Mouse (Mus musculus) limb, embryonic 14.5 days (tissue): Measurements from ENCODE around the gene Fermt2. TPM values are rescaled to one million over a fixed set of nuclear protein-coding genes. Genes with fewer than 3 reads are reported as not detected.
A peak's percentile ranks its signal among the peaks of the same experiment; 100 is the strongest.

Experiments used
- ATAC-seq: fragments of 200-750 bp; cut with Nextera tagmentation; 2 replicates; pipeline ENCODE4 v1.8.0; 2017; ENCODE audit warnings: low read depth, moderate number of reproducible peaks, moderate TSS enrichment; ENCODE audit not compliant: low FRiP score
- DNase-seq: peaks from one replicate; pipeline ENCODE4 v3.0.0-alpha.2; 2015; ENCODE audit warnings: low spot score
- H3K27ac ChIP-seq: fragments of 300-500 bp; sonication (generic); replicated peaks from 2 replicates; pipeline ENCODE4 v1.5.1; 2014; ENCODE audit warnings: low read depth, mild to moderate bottlenecking, low read length, moderate library complexity, mixed read lengths
- H3K27me3 ChIP-seq: fragments of 300-500 bp; sonication (generic); 2 replicates; pipeline ENCODE4 v1.6.1; 2014; ENCODE audit warnings: low read length, mixed read lengths; ENCODE audit not compliant: control insufficient read depth, insufficient read depth
- H3K36me3 ChIP-seq: fragments of 300-500 bp; sonication (generic); 2 replicates; pipeline ENCODE4 v1.6.1; 2014; ENCODE audit warnings: mild to moderate bottlenecking, low read length, moderate library complexity, mixed read lengths; ENCODE audit not compliant: control insufficient read depth, insufficient read depth
- H3K4me1 ChIP-seq: fragments of 300-500 bp; sonication (generic); 2 replicates; pipeline ENCODE4 v1.6.1; 2014; ENCODE audit warnings: antibody characterized with exemption, low read length, mixed read lengths; ENCODE audit not compliant: control insufficient read depth, insufficient read depth
- H3K4me2 ChIP-seq: fragments of 300-500 bp; sonication (generic); replicated peaks from 2 replicates; pipeline ENCODE4 v1.6.1; 2014; ENCODE audit warnings: low read depth, mild to moderate bottlenecking, low read length, moderate library complexity; ENCODE audit not compliant: severe bottlenecking
- H3K4me3 ChIP-seq: fragments of 300-500 bp; sonication (generic); replicated peaks from 2 replicates; pipeline ENCODE4 v1.5.1; 2014; ENCODE audit warnings: low read length
- H3K9ac ChIP-seq: fragments of 300-500 bp; sonication (generic); 2 replicates; pipeline ENCODE4 v1.6.1; 2014; ENCODE audit warnings: mild to moderate bottlenecking, low read depth, low read length, moderate library complexity; ENCODE audit not compliant: severe bottlenecking
- H3K9me3 ChIP-seq: fragments of 300-500 bp; sonication (generic); 2 replicates; pipeline ENCODE4 v1.6.1; 2016; ENCODE audit warnings: low read length; ENCODE audit not compliant: control insufficient read depth
- POLR2A ChIP-seq: fragments of 200-500 bp; IDR thresholded peaks from 2 replicates; pipeline ENCODE4 v1.8.0; 2012; ENCODE audit warnings: inconsistent platforms, mild to moderate bottlenecking, moderate library complexity, borderline replicate concordance; ENCODE audit not compliant: insufficient read depth, insufficient read length; ENCODE audit errors: extremely low read depth
- WGBS: fragments of 180-500 bp; shearing (Covaris S2); extraction: QIAGEN DNeasy Blood & Tissue Kit; methylation state at CpG from one replicate; pipeline ENCODE4 v1.1.7; 2014; 5-methylcytosine and 5-hydroxymethylcytosine counted together
- polyA plus RNA-seq, 2 experiments: library from polyadenylated mRNA; depleted of rRNA in 1 of 2; stranded (reverse) in 1 of 2; unstranded in 1 of 2; fragments of >200 nt; fragmentation: Nextera tagmentation in 1 of 2; extraction: Ambion mirVana in 1 of 2; gene quantifications; 2 replicates each; pipeline versions ENCODE4 v1.2.1 to v1.2.3; 2012 to 2014

The Fermt2 gene
- polyA plus RNA-seq, 2 experiments = 91.7 to 128 TPM

- H3K9me3 ChIP-seq = 0 out of 2 replicates have a peak, but pooled peaks cover 6% of the 10 kb centered on the region
- H3K9ac ChIP-seq = no peak overlapping the region
- no peak overlapping the region for H3K4me2 ChIP-seq
- no peak overlapping the region for H3K4me3 ChIP-seq
- no peaks in the 10 kb centered on the region for H3K4me1 ChIP-seq
- peak; percentile 89 for DNase-seq
- ATAC-seq = no peak
- H3K27ac ChIP-seq = no peak overlapping the region
- TF ChIP-seq POLR2A = no peak
- 12% methylated on average over 5 of the region's 5 CpGs for WGBS
- H3K36me3 ChIP-seq = no peaks in the 10 kb centered on the region
- H3K27me3 ChIP-seq = no peaks in the 10 kb centered on the region
Observed at GRCm38 (mm10) chr14:45423220-45423619, 106.7 kb downstream of the Fermt2 start.

GRCm38 (mm10) chr14:45422371-45422770 lies 107.5 kb downstream of the Fermt2 start:
- no peaks in the 10 kb centered on the region for H3K27me3 ChIP-seq
- no peak overlapping the region for H3K27ac ChIP-seq
- 0 out of 2 replicates have a peak, but pooled peaks cover 6% of the 10 kb centered on the region for H3K9me3 ChIP-seq
- H3K9ac ChIP-seq = no peak overlapping the region
- H3K4me3 ChIP-seq = no peak overlapping the region
- 69% methylated on average over 4 of the region's 4 CpGs for WGBS
- no peak overlapping the region for H3K4me2 ChIP-seq
- TF ChIP-seq POLR2A = no peak
- no peak for ATAC-seq
- no peaks in the 10 kb centered on the region for H3K36me3 ChIP-seq
- DNase-seq = no peak
- H3K4me1 ChIP-seq = no peaks in the 10 kb centered on the region

GRCm38 (mm10) chr14:45419323-45419722 lies 110.6 kb downstream of the Fermt2 start:
- DNase-seq (no peak), ATAC-seq (no peak)
- Histone ChIP-seq H3K4me2 (no peak overlapping the region), H3K27ac (no peak overlapping the region), H3K9me3 (no peaks in the 10 kb centered on the region), H3K36me3 (no peaks in the 10 kb centered on the region), H3K4me3 (no peak overlapping the region), H3K9ac (no peak overlapping the region), H3K27me3 (no peaks in the 10 kb centered on the region), H3K4me1 (no peaks in the 10 kb centered on the region)
- 81% methylated on average over 4 of the region's 4 CpGs for WGBS
- no peak for TF ChIP-seq POLR2A

- Histone ChIP-seq H3K4me2 (no peak overlapping the region), H3K27me3 (no peaks in the 10 kb centered on the region), H3K27ac (no peak overlapping the region), H3K9ac (no peak overlapping the region), H3K4me3 (no peak overlapping the region), H3K36me3 (no peaks in the 10 kb centered on the region), H3K9me3 (no peaks in the 10 kb centered on the region), H3K4me1 (no peaks in the 10 kb centered on the region)
- DNase-seq (no peak), ATAC-seq (no peak)
- 73% methylated on average over 3 of the region's 3 CpGs for WGBS
- TF ChIP-seq POLR2A = no peak
Observed at GRCm38 (mm10) chr14:45418553-45418952, 111.4 kb downstream of the Fermt2 start.

- Histone ChIP-seq H3K4me1 (no peaks in the 10 kb centered on the region), H3K27me3 (no peaks in the 10 kb centered on the region), H3K36me3 (no peaks in the 10 kb centered on the region), H3K9ac (no peak overlapping the region), H3K27ac (no peak overlapping the region), H3K4me2 (no peak overlapping the region), H3K4me3 (no peak overlapping the region), H3K9me3 (no peaks in the 10 kb centered on the region)
- ATAC-seq (no peak), DNase-seq (no peak)
- 90% methylated on average over 4 of the region's 4 CpGs for WGBS
- TF ChIP-seq POLR2A = no peak
Observed at GRCm38 (mm10) chr14:45416265-45416664, 113.7 kb downstream of the Fermt2 start.

Other genes with a start within 250 kb of the Fermt2 start
- 21.6 and 24.5 TPM in 2 replicates for gene Ero1l, start 211.3 kb downstream of the Fermt2 start, polyA plus RNA-seq (2012; rRNA removed)
- gene Ero1l, start 211.3 kb downstream of the Fermt2 start, polyA plus RNA-seq (2014; fragmentation: Nextera tagmentation; extraction: Ambion mirVana) = 28.0 and 30.5 TPM in 2 replicates
- 91.9 and 124 TPM in 2 replicates for gene Psmc6, start 200.3 kb downstream of the Fermt2 start, polyA plus RNA-seq (2012; rRNA removed)
- 147 and 166 TPM in 2 replicates for gene Psmc6, start 200.3 kb downstream of the Fermt2 start, polyA plus RNA-seq (2014; fragmentation: Nextera tagmentation; extraction: Ambion mirVana)
- gene Styx, start 179.0 kb downstream of the Fermt2 start, polyA plus RNA-seq (2012; rRNA removed) = 21.9 and 23.3 TPM in 2 replicates
- gene Styx, start 179.0 kb downstream of the Fermt2 start, polyA plus RNA-seq (2014; fragmentation: Nextera tagmentation; extraction: Ambion mirVana) = 74.1 and 88.7 TPM in 2 replicates
- 19.8 and 20.4 TPM in 2 replicates for gene Gnpnat1, start 125.2 kb downstream of the Fermt2 start, polyA plus RNA-seq (2012; rRNA removed)
- 46.5 and 46.9 TPM in 2 replicates for gene Gnpnat1, start 125.2 kb downstream of the Fermt2 start, polyA plus RNA-seq (2014; fragmentation: Nextera tagmentation; extraction: Ambion mirVana)
- 17.7 and 18.0 TPM in 2 replicates for gene Ddhd1, start 128.0 kb upstream of the Fermt2 start, polyA plus RNA-seq (2012; rRNA removed)
- 9.5 and 10.0 TPM in 2 replicates for gene Ddhd1, start 128.0 kb upstream of the Fermt2 start, polyA plus RNA-seq (2014; fragmentation: Nextera tagmentation; extraction: Ambion mirVana)